Mouse (Mus musculus) limb, embryonic 15.5 days (tissue): ENCODE measurements around the gene Jaml. TPM values are rescaled to one million over a fixed set of nuclear protein-coding genes. Genes with fewer than 3 reads are reported as not detected.
A peak's percentile ranks its signal among the peaks of the same experiment; 100 is the strongest.

ENCODE experiments used
- ATAC-seq: fragments of 200-750 bp; cut with Nextera tagmentation; 2 replicates; pipeline ENCODE4 v1.8.0; 2017; ENCODE audit warnings: low read depth, moderate TSS enrichment; ENCODE audit not compliant: insufficient number of reproducible peaks, low FRiP score, low TSS enrichment
- H3K27ac ChIP-seq: fragments of 300-500 bp; sonication (generic); 2 replicates; pipeline ENCODE4 v1.5.1; 2015; ENCODE audit warnings: moderate library complexity, mild to moderate bottlenecking, inconsistent platforms
- H3K27me3 ChIP-seq: fragments of 300-500 bp; sonication (generic); 2 replicates; pipeline ENCODE4 v1.6.1; 2015; ENCODE audit warnings: inconsistent platforms
- H3K36me3 ChIP-seq: fragments of 300-500 bp; sonication (generic); 2 replicates; pipeline ENCODE4 v1.6.1; 2015; ENCODE audit warnings: inconsistent platforms
- H3K4me1 ChIP-seq: fragments of 300-500 bp; sonication (generic); 2 replicates; pipeline ENCODE4 v1.6.1; 2015; ENCODE audit warnings: inconsistent platforms
- H3K4me2 ChIP-seq: fragments of 300-500 bp; sonication (generic); 2 replicates; pipeline ENCODE4 v1.6.1; 2015; ENCODE audit warnings: mild to moderate bottlenecking, inconsistent platforms
- H3K4me3 ChIP-seq: fragments of 300-500 bp; sonication (generic); 2 replicates; pipeline ENCODE4 v1.5.1; 2015; ENCODE audit warnings: mild to moderate bottlenecking, inconsistent platforms
- H3K9ac ChIP-seq: fragments of 300-500 bp; sonication (generic); 2 replicates; pipeline ENCODE4 v1.6.1; 2015; ENCODE audit warnings: inconsistent platforms
- H3K9me3 ChIP-seq: fragments of 300-500 bp; sonication (generic); 2 replicates; pipeline ENCODE4 v1.6.1; 2016; ENCODE audit warnings: inconsistent platforms
- WGBS: fragments of 180-500 bp; shearing (Covaris S2); methylation state at CpG from one replicate; pipeline ENCODE4 v1.1.7; 2015; 5-methylcytosine and 5-hydroxymethylcytosine counted together
- polyA plus RNA-seq: library from polyadenylated mRNA; unstranded; fragments of >200 nt; fragmentation: Nextera tagmentation; extraction: Ambion mirVana; gene quantifications from 2 replicates; pipeline ENCODE4 v1.2.1, GENCODE M21; 2015

The Jaml gene
- polyA plus RNA-seq, 1 experiment from 2014 or later = 0.37 TPM

DNA sequence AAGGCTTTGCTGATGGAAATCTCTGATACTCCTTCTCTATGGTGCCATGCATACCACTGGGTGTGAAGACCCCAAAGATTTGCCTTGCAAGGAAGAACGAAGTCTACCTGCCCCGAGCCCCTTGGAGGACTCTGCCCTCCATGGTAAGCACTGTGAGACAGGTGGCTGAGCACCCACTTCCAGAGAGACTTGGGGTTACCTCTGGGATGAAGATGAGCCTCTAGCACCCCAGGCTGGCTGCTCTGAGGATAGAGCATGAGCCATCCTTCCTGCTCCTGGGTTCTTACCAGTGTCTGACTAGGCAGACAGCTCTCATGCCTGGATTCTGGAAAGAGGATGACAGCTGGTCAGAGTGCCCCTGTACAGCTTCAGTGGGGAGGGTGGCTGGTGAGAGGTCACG lies 51.1 kb downstream of the Jaml start:
- H3K4me2 ChIP-seq = no peak overlapping the region
- H3K9me3 ChIP-seq = no peaks in the 10 kb centered on the region
- no peak overlapping the region for H3K9ac ChIP-seq
- no peak for ATAC-seq
- peaks cover 6% of the 10 kb centered on the region for H3K27me3 ChIP-seq
- H3K36me3 ChIP-seq = peaks cover 13% of the 10 kb centered on the region
- H3K27ac ChIP-seq = no peak overlapping the region
- no peak overlapping the region for H3K4me3 ChIP-seq
- WGBS = 78% methylated on average over 3 of the region's 3 CpGs
- no peaks in the 10 kb centered on the region for H3K4me1 ChIP-seq

- 28% methylated on average over 5 of the region's 5 CpGs for WGBS
- H3K27me3 ChIP-seq = peaks cover 40% of the 10 kb centered on the region
- H3K27ac ChIP-seq = no peak overlapping the region
- no peak for ATAC-seq
- H3K9ac ChIP-seq = no peak overlapping the region
- H3K9me3 ChIP-seq = no peaks in the 10 kb centered on the region
- no peak overlapping the region for H3K4me2 ChIP-seq
- H3K4me3 ChIP-seq = no peak overlapping the region
- peaks cover 14% of the 10 kb centered on the region for H3K4me1 ChIP-seq
- no peaks in the 10 kb centered on the region for H3K36me3 ChIP-seq
Measured at GRCm38 (mm10) chr9:45133484-45134310, 54.7 kb downstream of the Jaml start.

GRCm38 (mm10) chr9:45136442-45137169 lies 57.6 kb downstream of the Jaml start:
- no peak overlapping the region for H3K4me3 ChIP-seq

GRCm38 (mm10) chr9:45138191-45139032 lies 59.4 kb downstream of the Jaml start, which contains the start of gene Scn4b:
Gene Scn4b, plus strand, starts transcription at chr9:45138395.
- Histone ChIP-seq H3K4me3 (peak within 1 kb of the TSS; percentile 55), H3K36me3 (no peaks in the 10 kb centered on the region), H3K4me1 (peaks cover 25% of the 10 kb centered on the region), H3K9me3 (no peaks in the 10 kb centered on the region), H3K9ac (0 out of 2 replicates have a peak within 1 kb of the TSS, but pooled peaks have one; percentile 20), H3K27ac (no peak within 1 kb of the TSS), H3K4me2 (peak within 1 kb of the TSS; percentile 98), H3K27me3 (peaks cover 77% of the 10 kb centered on the region)
- under 1% methylated on average over 63 of the region's 76 CpGs for WGBS
- 0 out of 2 replicates have a peak, but pooled peaks have one; percentile 15 for ATAC-seq

More at GRCm38 (mm10) chr9:45136442-45137169, 57.6 kb downstream of the Jaml start:
- 27% methylated on average over 7 of the region's 7 CpGs for WGBS
- H3K4me1 ChIP-seq = peaks cover 24% of the 10 kb centered on the region
- H3K27me3 ChIP-seq = peaks cover 68% of the 10 kb centered on the region
- no peak overlapping the region for H3K4me2 ChIP-seq
- H3K9me3 ChIP-seq = no peaks in the 10 kb centered on the region
- ATAC-seq = no peak
- no peak overlapping the region for H3K9ac ChIP-seq
- no peaks in the 10 kb centered on the region for H3K36me3 ChIP-seq
- H3K27ac ChIP-seq = no peak overlapping the region

GRCm38 (mm10) chr9:45139082-45139481 lies 60.1 kb downstream of the Jaml start:
- Histone ChIP-seq H3K4me2 (peak overlapping the region; percentile 98), H3K27ac (no peak overlapping the region), H3K36me3 (no peaks in the 10 kb centered on the region), H3K9ac (0 out of 2 replicates have a peak overlapping the region, but pooled peaks have one; percentile 20), H3K4me1 (peaks cover 25% of the 10 kb centered on the region), H3K9me3 (no peaks in the 10 kb centered on the region), H3K4me3 (peak overlapping the region; percentile 55), H3K27me3 (peaks cover 80% of the 10 kb centered on the region)
- WGBS = 4% methylated on average over 7 of the region's 7 CpGs
- no peak for ATAC-seq

DNA sequence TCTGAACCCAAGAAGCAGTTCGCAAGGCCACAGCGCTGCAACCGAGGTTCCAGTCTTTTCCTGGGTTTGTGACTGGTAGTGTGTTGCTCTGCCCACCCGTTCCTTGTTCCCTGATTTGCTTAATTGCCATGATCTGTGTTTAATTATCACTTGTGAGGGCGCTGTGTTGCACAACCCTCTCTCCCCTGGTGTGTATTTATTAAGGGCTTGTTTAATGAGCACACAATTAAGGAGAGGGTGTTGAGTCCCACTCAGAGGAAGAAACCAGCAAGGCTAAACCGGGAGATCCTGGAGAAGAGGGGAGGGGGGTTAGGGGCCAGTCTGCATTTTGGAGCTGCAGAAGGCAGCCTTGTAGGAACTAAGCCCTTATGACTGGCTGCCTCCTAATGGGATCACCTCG lies 62.0 kb downstream of the Jaml start:
- H3K36me3 ChIP-seq = no peaks in the 10 kb centered on the region
- no peak overlapping the region for H3K9ac ChIP-seq
- 40% methylated on average over 7 of the region's 7 CpGs for WGBS
- peaks cover 30% of the 10 kb centered on the region for H3K4me1 ChIP-seq
- H3K27ac ChIP-seq = no peak overlapping the region
- no peak overlapping the region for H3K4me2 ChIP-seq
- no peak overlapping the region for H3K4me3 ChIP-seq
- ATAC-seq = no peak
- peaks cover 83% of the 10 kb centered on the region for H3K27me3 ChIP-seq
- H3K9me3 ChIP-seq = no peaks in the 10 kb centered on the region

GRCm38 (mm10) chr9:45142686-45143085 lies 63.7 kb downstream of the Jaml start:
- peaks cover 28% of the 10 kb centered on the region for H3K4me1 ChIP-seq
- H3K9me3 ChIP-seq = no peaks in the 10 kb centered on the region
- ATAC-seq = no peak
- H3K27me3 ChIP-seq = peaks cover 78% of the 10 kb centered on the region
- H3K4me2 ChIP-seq = no peak overlapping the region
- no peak overlapping the region for H3K4me3 ChIP-seq
- no peaks in the 10 kb centered on the region for H3K36me3 ChIP-seq
- no peak overlapping the region for H3K9ac ChIP-seq
- no peak overlapping the region for H3K27ac ChIP-seq
- 55% methylated on average over 3 of the region's 3 CpGs for WGBS

DNA sequence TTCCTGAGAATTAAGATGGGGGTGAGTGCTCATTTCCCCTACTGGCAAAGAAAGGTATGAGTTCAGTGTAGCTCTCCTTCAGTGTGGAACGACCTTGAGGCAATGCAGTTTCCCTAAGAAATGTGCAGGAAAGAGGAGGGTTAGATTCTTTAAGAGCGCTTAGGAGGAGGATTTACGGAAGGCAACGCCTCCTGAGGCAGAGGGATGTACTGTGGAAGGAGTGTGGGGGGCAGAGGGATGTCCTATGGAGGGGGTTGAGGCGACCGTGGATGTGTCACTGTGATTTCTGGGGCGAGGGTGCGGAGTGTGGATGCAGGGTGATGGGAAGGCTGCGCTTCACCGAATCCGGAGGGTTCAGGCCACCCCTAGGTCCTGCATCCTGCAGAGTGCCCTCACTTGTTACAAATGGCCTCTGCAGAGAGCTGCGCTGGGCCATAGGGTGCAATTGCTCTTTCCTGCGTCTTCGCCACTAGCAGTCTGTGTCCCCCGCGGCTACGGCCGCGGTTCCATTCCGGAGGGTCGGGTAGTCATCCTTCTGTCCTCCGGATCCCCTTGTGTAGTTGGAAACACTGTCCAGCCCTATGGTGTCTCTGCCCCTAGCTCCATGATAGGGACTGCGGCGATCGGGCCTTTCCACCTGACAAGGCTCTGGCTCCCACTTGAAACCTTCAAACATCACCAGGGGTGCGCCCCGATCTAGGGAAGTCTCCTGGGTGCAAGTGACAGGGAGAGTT lies 66.7 kb downstream of the Jaml start:
- H3K4me2 ChIP-seq = peak overlapping the region; percentile 84
- 3% methylated on average over 27 of the region's 27 CpGs for WGBS
- no peak for ATAC-seq
- H3K9me3 ChIP-seq = no peaks in the 10 kb centered on the region
- no peaks in the 10 kb centered on the region for H3K36me3 ChIP-seq
- peaks cover 57% of the 10 kb centered on the region for H3K27me3 ChIP-seq
- H3K4me1 ChIP-seq = peaks cover 10% of the 10 kb centered on the region
- H3K4me3 ChIP-seq = peak overlapping the region; percentile 40
- no peak overlapping the region for H3K27ac ChIP-seq
- peak overlapping the region; percentile 21; the same call in 1 of the 2 replicates for H3K9ac ChIP-seq

DNA sequence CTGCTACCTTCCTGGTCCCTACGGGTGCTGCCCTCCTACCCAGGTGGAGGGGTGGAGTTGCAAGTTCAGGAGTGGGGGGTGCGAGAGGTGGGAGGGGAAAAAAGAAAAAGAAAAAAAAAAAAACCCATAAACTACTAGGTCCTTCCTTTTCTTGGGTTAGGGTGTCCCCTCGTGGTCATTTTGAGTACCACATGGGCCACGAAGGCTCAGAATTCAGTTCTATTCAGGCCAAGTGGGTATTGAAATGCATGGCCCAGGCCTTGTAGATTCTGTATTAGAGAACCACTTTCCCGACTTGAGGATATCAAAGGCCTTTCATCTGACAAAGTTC lies 67.2 kb downstream of the Jaml start:
- no peak for ATAC-seq
- peak overlapping the region; percentile 40 for H3K4me3 ChIP-seq
- no peak overlapping the region for H3K27ac ChIP-seq
- WGBS = 0% methylated on average over 5 of the region's 5 CpGs
- H3K4me1 ChIP-seq = peaks cover 10% of the 10 kb centered on the region
- H3K36me3 ChIP-seq = no peaks in the 10 kb centered on the region
- H3K9ac ChIP-seq = peak overlapping the region; percentile 21; the same call in 1 of the 2 replicates
- peak overlapping the region; percentile 84 for H3K4me2 ChIP-seq
- H3K27me3 ChIP-seq = peaks cover 52% of the 10 kb centered on the region
- no peaks in the 10 kb centered on the region for H3K9me3 ChIP-seq

DNA sequence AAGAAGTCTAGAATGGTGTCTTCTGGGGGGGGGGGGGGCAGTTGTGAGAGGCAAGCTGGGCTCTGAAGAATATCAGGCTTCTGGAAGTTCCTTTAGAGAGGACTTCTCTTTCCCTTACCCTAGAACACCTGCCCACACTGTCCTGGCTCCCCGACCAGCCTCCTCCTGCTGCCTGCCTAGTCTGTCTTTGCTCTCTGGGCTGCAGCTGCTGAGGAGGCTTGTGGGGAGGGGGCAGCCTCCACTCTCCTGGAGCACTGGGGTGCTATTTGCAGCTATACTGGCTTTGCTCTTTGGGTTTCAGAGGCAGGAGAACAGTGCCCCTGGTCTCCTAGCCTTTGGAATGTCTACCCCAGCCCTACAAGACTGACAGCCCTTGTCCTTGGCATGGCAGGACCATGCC lies 72.0 kb downstream of the Jaml start:
- WGBS = 43% methylated on average over 1 of the region's 1 CpGs
- peaks cover 21% of the 10 kb centered on the region for H3K27me3 ChIP-seq
- no peaks in the 10 kb centered on the region for H3K9me3 ChIP-seq
- no peak overlapping the region for H3K4me2 ChIP-seq
- no peak overlapping the region for H3K4me3 ChIP-seq
- H3K9ac ChIP-seq = no peak overlapping the region
- H3K27ac ChIP-seq = no peak overlapping the region
- no peaks in the 10 kb centered on the region for H3K36me3 ChIP-seq
- H3K4me1 ChIP-seq = peaks cover 2% of the 10 kb centered on the region
- no peak for ATAC-seq

GRCm38 (mm10) chr9:45153361-45153760 lies 74.4 kb downstream of the Jaml start:
- ATAC-seq = no peak
- H3K9ac ChIP-seq = no peak overlapping the region
- peaks cover 6% of the 10 kb centered on the region; the same call in 1 of the 2 replicates for H3K27me3 ChIP-seq
- no peak overlapping the region for H3K4me3 ChIP-seq
- no peaks in the 10 kb centered on the region for H3K36me3 ChIP-seq
- no peak overlapping the region for H3K27ac ChIP-seq
- no peaks in the 10 kb centered on the region for H3K9me3 ChIP-seq
- H3K4me2 ChIP-seq = no peak overlapping the region
- 67% methylated on average over 7 of the region's 7 CpGs for WGBS
- no peaks in the 10 kb centered on the region for H3K4me1 ChIP-seq
